Mouse (Mus musculus) neural tube, embryonic 14.5 days (tissue): ENCODE measurements around the gene Sp3. TPM values are rescaled to one million over a fixed set of nuclear protein-coding genes. Genes with fewer than 3 reads are reported as not detected.
"Not testable (repeated sequence)": the region's sequence is repeated elsewhere in the genome, so short reads cannot be mapped to it uniquely, and the experiment has no call there.

Source experiments
- ATAC-seq: fragments of 200-750 bp; cut with Nextera tagmentation; 2 replicates; pipeline ENCODE4 v1.8.0; 2017; ENCODE audit warnings: low read depth, mild to moderate bottlenecking, moderate TSS enrichment, moderate library complexity
- H3K27ac ChIP-seq: fragments of 300-500 bp; sonication (generic); 2 replicates; pipeline ENCODE4 v1.5.1; 2014; ENCODE audit warnings: low read depth, mild to moderate bottlenecking, control low read depth, low read length, moderate library complexity, mixed read lengths
- H3K27me3 ChIP-seq: fragments of 300-500 bp; sonication (generic); 2 replicates; pipeline ENCODE4 v1.6.1; 2014; ENCODE audit warnings: low read length; ENCODE audit not compliant: control insufficient read depth, insufficient read depth
- H3K36me3 ChIP-seq: fragments of 300-500 bp; sonication (generic); 2 replicates; pipeline ENCODE4 v1.6.1; 2014; ENCODE audit warnings: low read length, mixed read lengths; ENCODE audit not compliant: control insufficient read depth, insufficient read depth
- H3K4me1 ChIP-seq: fragments of 300-500 bp; sonication (generic); 2 replicates; pipeline ENCODE4 v1.6.1; 2014; ENCODE audit warnings: low read length; ENCODE audit not compliant: control insufficient read depth, insufficient read depth
- H3K4me2 ChIP-seq: fragments of 300-500 bp; sonication (generic); 2 replicates; pipeline ENCODE4 v1.6.1; 2014; ENCODE audit warnings: mild to moderate bottlenecking, low read depth, low read length, control low read depth
- H3K4me3 ChIP-seq: fragments of 300-500 bp; sonication (generic); 2 replicates; pipeline ENCODE4 v1.5.1; 2014; ENCODE audit warnings: low read depth, low read length, control low read depth, mixed read lengths
- H3K9ac ChIP-seq: fragments of 300-500 bp; sonication (generic); replicated peaks from 2 replicates; pipeline ENCODE4 v1.6.1; 2014; ENCODE audit warnings: low read depth, mild to moderate bottlenecking, control low read depth, low read length, mixed read lengths
- H3K9me3 ChIP-seq: fragments of 300-500 bp; sonication (generic); 2 replicates; pipeline ENCODE4 v1.6.1; 2016; ENCODE audit warnings: low read length; ENCODE audit not compliant: control insufficient read depth
- WGBS: fragments of 180-500 bp; shearing (Covaris S2); extraction: QIAGEN DNeasy Blood & Tissue Kit; methylation state at CpG from one replicate; pipeline ENCODE4 v1.1.7; 2014; 5-methylcytosine and 5-hydroxymethylcytosine counted together
- polyA plus RNA-seq: library from polyadenylated mRNA; unstranded; fragments of >200 nt; fragmentation: Nextera tagmentation; extraction: Ambion mirVana; gene quantifications from 2 replicates; pipeline ENCODE4 v1.2.1, GENCODE M21; 2014

The Sp3 gene
- polyA plus RNA-seq, 1 experiment from 2014 or later = 45.3 TPM

DNA sequence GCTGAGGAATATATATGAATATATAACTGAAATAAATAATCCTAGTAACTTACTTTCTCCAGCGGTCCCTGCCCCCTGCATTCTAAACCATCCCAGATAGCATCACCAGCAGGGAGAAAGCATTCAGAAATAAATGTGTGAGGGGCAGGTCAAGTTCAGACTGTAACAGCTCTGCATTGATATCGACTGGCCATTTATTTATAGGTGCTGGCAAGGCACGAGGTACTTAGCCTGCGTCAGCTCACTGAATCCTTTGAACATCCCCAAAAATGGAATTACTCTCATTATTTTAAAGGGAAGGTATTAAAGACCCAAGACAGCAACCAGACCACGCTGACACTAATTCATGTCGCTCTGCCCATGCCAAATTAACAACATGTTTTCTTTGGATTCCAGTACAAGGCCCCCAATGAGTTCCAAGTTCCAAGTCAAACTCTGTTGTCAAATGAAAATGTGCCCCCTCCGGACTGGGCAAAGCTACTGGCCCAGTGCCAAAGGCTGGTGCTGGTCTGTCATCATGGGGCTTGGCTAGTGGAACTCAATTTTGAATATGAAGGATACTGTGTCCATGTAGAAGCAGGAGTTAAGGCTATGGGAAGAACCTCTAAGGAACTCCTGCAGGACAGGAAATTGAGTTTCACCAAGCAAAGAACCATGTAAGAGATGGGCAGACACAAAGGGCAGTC, 64.9 kb downstream of the Sp3 start:
- no peak overlapping the region for H3K4me2 ChIP-seq
- no peaks in the 10 kb centered on the region for H3K9me3 ChIP-seq
- ATAC-seq = no peak
- H3K4me3 ChIP-seq = no peak overlapping the region
- H3K4me1 ChIP-seq = no peaks in the 10 kb centered on the region
- H3K9ac ChIP-seq = no peak overlapping the region
- no peaks in the 10 kb centered on the region for H3K27me3 ChIP-seq
- H3K36me3 ChIP-seq = no peaks in the 10 kb centered on the region
- WGBS = 77% methylated on average over 7 of the region's 7 CpGs
- no peak overlapping the region for H3K27ac ChIP-seq

DNA sequence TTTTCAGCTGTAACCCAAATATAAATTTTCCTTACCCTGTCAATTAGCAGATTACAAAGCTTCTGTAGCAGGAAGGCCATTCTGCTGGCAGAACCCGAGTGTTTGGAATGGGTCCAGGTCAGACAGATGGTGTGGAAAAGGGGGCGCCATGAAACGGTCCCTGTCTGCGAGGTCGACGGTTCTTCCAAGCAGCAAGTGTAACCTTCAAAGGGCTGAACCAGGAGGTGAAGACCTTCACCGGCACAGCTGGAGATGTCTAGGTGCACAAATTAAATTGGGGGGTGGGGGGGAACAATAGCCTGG, 66.8 kb downstream of the Sp3 start:
- 47% methylated on average over 7 of the region's 7 CpGs for WGBS

DNA sequence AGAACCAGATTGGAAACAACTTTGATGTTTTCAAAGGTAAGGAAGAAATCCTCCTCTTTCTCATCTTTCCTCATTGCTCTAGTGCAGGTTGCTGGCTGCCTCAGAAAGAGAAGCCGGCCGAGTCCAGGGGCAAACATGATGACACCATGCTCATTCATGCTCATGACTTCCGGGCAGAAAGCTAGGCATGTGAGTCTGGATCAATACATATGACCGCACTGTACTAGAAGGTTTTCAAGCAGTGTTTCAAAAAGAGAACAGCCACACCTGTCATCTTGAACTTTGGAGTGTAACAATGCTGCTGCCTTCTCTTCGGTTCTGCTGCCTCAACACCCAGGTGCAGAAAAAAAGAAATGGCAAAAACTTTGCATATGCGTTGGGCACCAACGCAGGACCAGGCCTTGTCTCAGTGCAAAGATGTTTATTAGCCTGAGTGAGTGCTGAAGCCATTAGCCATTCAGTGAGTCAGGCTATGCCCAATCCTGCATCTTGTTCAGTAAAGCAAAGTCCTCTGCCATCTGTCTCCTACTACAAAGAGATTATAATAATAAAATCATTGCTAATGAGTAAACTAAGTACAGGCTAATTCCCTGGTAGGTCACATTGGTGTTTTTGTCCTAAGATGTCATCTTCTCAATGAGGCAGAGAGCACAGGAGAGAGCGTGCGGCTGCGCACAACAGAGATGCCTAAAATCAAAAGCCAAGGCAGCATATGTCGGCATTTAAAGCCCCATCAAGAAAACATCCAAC, 67.4 kb downstream of the Sp3 start:
- Histone ChIP-seq H3K36me3 (no peaks in the 10 kb centered on the region), H3K9me3 (no peaks in the 10 kb centered on the region), H3K27ac (no peak overlapping the region), H3K4me2 (no peak overlapping the region), H3K4me1 (no peaks in the 10 kb centered on the region), H3K27me3 (no peaks in the 10 kb centered on the region), H3K4me3 (no peak overlapping the region), H3K9ac (no peak overlapping the region)
- 69% methylated on average over 11 of the region's 11 CpGs for WGBS
- ATAC-seq = no peak

More for the DNA sequence above, 66.8 kb downstream of the Sp3 start:
- Histone ChIP-seq H3K4me3 (no peak overlapping the region), H3K4me1 (no peaks in the 10 kb centered on the region), H3K27me3 (no peaks in the 10 kb centered on the region), H3K9me3 (no peaks in the 10 kb centered on the region), H3K27ac (no peak overlapping the region), H3K36me3 (no peaks in the 10 kb centered on the region), H3K4me2 (no peak overlapping the region), H3K9ac (no peak overlapping the region)
- ATAC-seq = no peak

DNA sequence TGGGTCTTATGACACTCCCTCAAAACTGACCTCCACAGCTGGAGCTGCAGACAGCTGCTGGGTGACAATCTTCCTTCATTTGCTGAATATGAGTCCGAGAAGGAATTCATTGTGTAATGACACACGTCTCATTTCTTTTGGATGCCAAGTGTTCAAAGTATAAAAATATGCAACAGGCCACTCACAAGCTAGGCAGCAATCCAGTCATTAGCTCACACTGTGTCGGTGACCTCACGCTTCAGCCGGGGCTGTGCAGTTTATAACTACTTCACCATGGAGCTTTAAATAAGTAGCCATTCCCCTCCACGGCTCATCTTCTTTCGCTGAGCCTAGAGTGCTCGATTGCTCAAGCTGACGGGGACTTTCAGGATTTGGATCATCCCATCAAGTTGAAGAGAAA, 68.7 kb downstream of the Sp3 start:
- no peaks in the 10 kb centered on the region for H3K36me3 ChIP-seq
- H3K4me1 ChIP-seq = no peaks in the 10 kb centered on the region
- WGBS = 78% methylated on average over 9 of the region's 9 CpGs
- H3K9ac ChIP-seq = no peak overlapping the region
- no peak overlapping the region for H3K4me2 ChIP-seq
- H3K4me3 ChIP-seq = no peak overlapping the region
- no peaks in the 10 kb centered on the region for H3K27me3 ChIP-seq
- H3K9me3 ChIP-seq = no peaks in the 10 kb centered on the region
- no peak overlapping the region for H3K27ac ChIP-seq
- ATAC-seq = no peak

DNA sequence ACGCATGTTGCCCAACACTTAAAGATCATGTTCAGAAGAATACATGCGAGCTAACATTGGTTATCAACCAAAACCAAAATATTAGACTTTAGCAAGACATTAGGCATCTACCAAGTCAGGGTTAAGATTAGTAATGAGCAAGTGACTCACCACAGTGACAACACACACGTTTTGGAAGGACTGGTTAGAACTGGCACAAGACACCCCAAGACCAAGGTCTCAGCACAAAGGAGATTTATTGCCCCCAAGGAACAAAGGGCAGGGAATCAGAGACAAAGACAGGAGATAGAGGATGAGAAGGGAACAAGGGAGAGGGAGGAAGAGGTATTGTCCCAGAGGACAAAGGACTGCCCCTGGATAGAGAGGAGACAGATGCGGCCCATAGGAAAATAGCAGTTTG, 71.2 kb downstream of the Sp3 start:
- 54% methylated on average over 4 of the region's 4 CpGs for WGBS
- no peak overlapping the region for H3K4me2 ChIP-seq
- H3K4me1 ChIP-seq = no peaks in the 10 kb centered on the region
- no peaks in the 10 kb centered on the region for H3K9me3 ChIP-seq
- H3K27ac ChIP-seq = no peak overlapping the region
- no peaks in the 10 kb centered on the region for H3K36me3 ChIP-seq
- no peak for ATAC-seq
- H3K4me3 ChIP-seq = no peak overlapping the region
- no peaks in the 10 kb centered on the region for H3K27me3 ChIP-seq
- H3K9ac ChIP-seq = no peak overlapping the region

DNA sequence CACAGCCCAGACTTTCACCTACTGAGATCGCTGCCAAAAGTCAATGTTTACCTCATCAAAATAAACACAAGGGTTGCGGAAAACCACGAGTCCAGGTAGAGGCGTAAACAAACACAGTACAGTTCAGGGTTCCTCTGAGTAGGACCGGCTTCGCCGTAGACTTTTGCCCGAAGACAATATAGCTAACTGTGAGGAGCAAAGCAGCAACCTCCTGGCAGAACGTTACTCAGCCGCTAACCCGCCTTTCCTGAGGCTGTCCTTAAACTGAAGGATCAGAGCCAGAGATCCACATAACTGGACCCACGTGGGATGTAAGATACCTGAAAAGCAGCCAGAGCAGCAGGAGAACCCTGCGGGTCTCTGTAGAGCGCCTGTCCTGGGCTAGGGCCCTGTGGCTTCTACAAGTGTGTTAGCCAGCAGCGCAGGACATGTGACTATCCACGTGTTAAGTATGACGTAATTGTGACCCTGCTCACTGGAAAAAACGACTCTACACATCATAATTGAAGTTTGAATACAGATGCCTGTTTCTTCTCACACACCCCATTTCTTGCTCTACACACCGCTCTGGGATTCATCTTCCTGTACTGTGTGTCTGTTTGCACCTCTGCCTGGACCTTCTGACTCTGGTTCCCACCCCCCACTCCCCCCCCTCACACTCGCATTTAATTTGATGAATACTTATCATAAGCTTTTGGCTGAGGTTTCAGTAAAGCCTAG, 71.9 kb downstream of the Sp3 start:
- H3K9me3 ChIP-seq = no peaks in the 10 kb centered on the region
- H3K4me2 ChIP-seq = no peak overlapping the region
- ATAC-seq = no peak

DNA sequence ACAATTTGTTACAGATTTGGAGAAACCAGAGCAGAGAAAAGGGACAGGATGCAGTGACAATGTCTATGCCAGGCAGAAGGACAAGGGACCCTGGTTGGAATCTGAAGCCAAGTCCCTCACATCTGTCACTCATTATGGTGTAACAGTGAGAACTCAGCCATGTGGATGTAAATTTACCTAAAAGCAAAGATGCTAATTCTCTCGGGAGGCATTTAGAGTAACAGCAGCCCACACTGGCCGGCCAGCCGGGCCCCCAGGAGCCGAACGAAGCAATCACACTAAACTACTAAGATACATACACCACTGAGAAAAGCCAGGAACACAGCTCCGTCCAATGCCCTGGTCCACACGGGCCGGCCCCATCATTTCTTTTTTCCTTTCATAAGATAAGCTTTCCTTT, 73.5 kb downstream of the Sp3 start:
- no peaks in the 10 kb centered on the region for H3K36me3 ChIP-seq
- no peaks in the 10 kb centered on the region for H3K9me3 ChIP-seq
- H3K27ac ChIP-seq = no peak overlapping the region
- H3K4me2 ChIP-seq = no peak overlapping the region
- ATAC-seq = no peak
- 45% methylated on average over 8 of the region's 8 CpGs for WGBS
- no peak overlapping the region for H3K4me3 ChIP-seq
- H3K4me1 ChIP-seq = no peaks in the 10 kb centered on the region
- no peak overlapping the region for H3K9ac ChIP-seq
- no peaks in the 10 kb centered on the region for H3K27me3 ChIP-seq

More for the DNA sequence above, 71.9 kb downstream of the Sp3 start:
- no peaks in the 10 kb centered on the region for H3K36me3 ChIP-seq
- H3K27me3 ChIP-seq = no peaks in the 10 kb centered on the region
- WGBS = 86% methylated on average over 20 of the region's 20 CpGs
- H3K27ac ChIP-seq = no peak overlapping the region
- no peak overlapping the region for H3K9ac ChIP-seq
- H3K4me1 ChIP-seq = no peaks in the 10 kb centered on the region
- H3K4me3 ChIP-seq = no peak overlapping the region

DNA sequence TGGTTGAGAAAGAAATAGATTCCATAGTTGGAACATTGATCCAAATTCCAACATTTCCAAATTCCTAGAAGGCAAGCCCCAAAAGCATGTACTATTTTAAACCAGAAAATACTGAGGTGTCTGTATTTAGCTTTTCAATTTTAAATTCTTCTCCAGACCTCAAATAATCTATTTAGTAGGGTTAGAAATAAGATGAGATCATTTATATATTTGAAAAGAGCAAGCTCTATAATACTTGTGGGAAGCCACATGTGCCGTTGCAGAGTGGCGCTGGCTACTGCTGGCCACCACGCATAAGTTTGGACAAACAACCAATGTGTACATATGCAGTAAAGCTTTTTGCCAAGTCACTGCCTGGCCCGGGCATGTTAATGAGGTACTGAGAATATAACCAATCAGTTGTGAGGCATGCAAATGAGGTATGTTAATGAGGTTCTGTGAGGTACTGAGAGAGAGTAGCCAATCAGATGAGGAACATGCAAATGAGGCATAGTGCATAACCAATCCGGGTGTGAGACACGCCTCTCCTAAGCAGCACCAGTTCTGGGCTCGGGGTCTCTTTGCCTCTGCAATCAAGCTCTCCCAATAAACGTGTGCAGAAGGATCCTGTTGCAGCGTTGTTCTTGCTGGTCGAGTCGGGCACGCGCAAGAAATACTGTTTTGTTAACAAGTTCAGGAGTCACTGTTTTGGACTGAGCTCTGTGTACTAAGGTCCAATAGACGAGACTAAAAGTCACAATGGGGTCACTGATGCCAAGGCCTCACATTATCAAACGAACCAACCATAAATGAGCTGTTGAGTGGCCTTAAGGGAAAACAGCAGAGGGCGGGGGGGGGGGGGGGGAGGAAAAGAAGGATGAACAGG, 77.2 kb downstream of the Sp3 start:
- ATAC-seq, H3K4me2 ChIP-seq, H3K27me3 ChIP-seq, H3K9ac ChIP-seq, H3K27ac ChIP-seq, H3K36me3 ChIP-seq, H3K9me3 ChIP-seq, H3K4me3 ChIP-seq, H3K4me1 ChIP-seq: not testable (repeated sequence)
- 90% methylated on average over 15 of the region's 16 CpGs for WGBS
